Mouse (Mus musculus) left cerebral cortex, adult 18-20 months (tissue): ENCODE measurements at regions not wholly inside any gene's neighbourhood (a gene's known extent, or its start where the extent isn't known, plus 50 kb on each side); places are given as distances from the start of the nearest gene placed in this dataset.

Source experiments
- microRNA-seq, 2 experiments: library from miRNA; unstranded; fragments of <30 nt; microRNA quantifications; one replicate each; pipeline ENCODE4 v1.2.0; 2021

Small RNAs in the stretch of these regions (microRNA-seq; reads per million reads assigned to microRNA genes)
- 0 reads per million in 2 experiments for gene Gm23292
